Mouse (Mus musculus) gastrocnemius, adult 8-10 months (tissue): ENCODE data around the gene Pih1d1. TPM values are rescaled to one million over a fixed set of nuclear protein-coding genes. Genes with fewer than 3 reads are reported as not detected.
A peak's percentile ranks its signal among the peaks of the same experiment; 100 is the strongest.
"Not testable (repeated sequence)": the region's sequence is repeated elsewhere in the genome, so short reads cannot be mapped to it uniquely, and the experiment has no call there.

ENCODE experiments used
- DNase-seq, 2 experiments: peaks; one replicate each; pipeline ENCODE4 v3.0.0; 2022; ENCODE audit warnings: low spot score in 2 of 2
- total RNA-seq, 4 experiments: library from RNA; stranded (reverse); gene quantifications; 2 replicates each; pipeline ENCODE4 v1.2.4; 2022

Pih1d1 gene
- 10 to 100 TPM; 34.6 to 42.1 (median 38.3) TPM for total RNA-seq

GRCm38 (mm10) chr7:45154096-45154992 is at the start of gene Pih1d1, which contains the start of gene Aldh16a1:
Pih1d1 (plus strand) TSS chr7:45154303.
Aldh16a1 (minus strand) TSS chr7:45154584.
- peak; percentile 97 for DNase-seq

DNA sequence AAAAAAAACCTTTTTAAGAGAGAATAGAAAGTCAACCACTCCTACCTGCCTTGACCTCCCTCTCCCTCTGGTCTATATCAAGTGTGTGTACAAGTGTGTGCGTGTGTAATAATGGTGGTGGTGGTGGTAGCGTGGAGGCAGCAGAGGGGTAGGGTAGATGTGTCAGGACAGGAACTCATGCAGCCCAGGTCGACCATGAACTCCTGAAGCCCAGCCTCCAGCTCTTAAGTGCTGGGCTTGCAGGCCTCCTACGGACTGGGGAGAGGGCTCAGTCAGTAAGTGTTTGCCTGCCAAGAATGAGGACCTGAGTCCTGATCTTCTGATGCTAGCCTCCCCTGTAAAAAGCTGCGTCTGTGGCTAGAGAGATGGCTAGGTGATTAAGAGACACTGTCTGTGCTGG is 49.2 kb upstream of the Pih1d1 start:
- DNase-seq = no peak

DNA sequence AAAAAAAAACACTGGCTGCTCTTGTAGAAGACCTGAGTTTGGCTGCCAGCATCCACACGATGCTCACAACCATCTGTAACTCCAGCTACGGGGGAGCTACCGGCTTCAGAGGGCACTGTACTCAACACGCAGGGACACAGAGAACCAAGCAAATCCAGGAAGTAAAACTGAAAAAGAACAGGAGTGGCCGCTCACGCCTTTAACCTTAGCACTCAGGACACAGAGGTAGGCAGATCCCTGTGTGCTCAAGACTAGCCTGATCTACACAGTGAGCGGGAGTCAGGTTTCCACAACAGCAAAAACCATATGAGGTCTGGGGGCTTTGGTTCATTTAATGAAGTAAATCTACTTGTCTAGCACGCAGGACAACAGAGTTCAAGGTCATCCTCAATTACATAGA is 48.6 kb upstream of the Pih1d1 start:
- no peak for DNase-seq

DNA sequence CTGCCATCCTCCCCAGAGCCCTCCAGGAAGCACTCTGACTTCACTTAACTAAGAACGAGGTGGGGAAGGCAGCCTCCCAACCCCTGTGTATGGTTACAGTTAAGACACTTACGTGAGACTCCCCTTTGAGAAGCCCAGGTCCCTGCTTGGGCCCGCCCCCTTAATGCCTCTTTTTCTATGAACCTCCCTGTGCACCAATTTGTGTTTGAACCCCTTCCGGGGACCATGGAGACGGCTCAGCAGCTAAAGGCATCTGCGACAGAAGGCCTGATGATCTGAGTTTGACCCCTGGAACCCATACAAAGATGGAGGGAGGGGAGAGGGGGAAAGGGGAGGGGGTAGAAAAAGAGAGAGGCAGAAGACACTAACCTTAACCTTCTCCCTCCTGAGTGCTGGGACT is 47.7 kb upstream of the Pih1d1 start:
- DNase-seq = no peak

- no peak for DNase-seq
Measured at GRCm38 (mm10) chr7:45107052-45107645, 47.0 kb upstream of the Pih1d1 start.

GRCm38 (mm10) chr7:45110089-45110488 is 44.0 kb upstream of the Pih1d1 start:
- DNase-seq = not testable (repeated sequence)

DNA sequence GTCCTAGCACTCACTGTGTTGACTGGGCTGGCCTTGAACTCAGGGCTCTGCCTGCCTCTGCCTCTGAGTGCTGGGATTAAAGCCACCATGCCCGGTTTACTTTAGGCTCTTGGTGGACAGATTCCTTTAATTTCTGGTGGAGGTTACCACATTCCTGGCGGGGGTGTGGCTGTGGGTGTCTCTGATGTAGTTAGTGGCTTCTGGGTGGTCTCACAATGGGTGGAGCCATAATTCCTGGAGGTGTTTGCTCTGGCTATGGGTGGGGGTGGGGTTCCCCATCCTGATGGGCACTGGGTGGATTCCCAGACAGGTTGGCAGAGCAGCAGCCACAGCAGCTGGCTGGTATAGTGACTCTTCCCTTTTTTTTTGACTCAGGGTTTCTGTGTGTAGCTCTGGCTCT is 42.2 kb upstream of the Pih1d1 start:
- no peak for DNase-seq

GRCm38 (mm10) chr7:45112529-45112928 is 41.6 kb upstream of the Pih1d1 start:
- no peak for DNase-seq

GRCm38 (mm10) chr7:45113476-45113875 is 40.6 kb upstream of the Pih1d1 start:
- no peak for DNase-seq

DNA sequence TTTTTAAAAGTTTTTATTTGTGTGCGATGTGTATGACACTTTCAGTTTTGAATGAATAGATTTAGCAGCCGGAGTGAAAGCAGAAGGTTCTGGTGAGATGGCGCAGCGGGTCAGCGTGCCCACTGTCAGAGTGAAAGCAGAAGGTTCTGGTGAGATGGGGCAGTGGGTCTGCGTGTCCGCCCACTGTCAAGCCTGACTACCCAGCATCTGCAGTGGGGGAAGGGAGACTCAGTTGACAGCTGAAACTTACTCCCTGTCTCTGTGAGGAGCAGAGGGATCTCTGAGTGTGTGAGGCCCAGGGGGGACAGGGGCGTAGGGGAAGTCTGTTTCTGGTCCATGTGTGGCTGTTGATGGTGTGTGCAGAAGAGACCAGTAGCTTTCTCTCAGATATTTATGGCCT is 36.5 kb upstream of the Pih1d1 start:
- no peak for DNase-seq

DNA sequence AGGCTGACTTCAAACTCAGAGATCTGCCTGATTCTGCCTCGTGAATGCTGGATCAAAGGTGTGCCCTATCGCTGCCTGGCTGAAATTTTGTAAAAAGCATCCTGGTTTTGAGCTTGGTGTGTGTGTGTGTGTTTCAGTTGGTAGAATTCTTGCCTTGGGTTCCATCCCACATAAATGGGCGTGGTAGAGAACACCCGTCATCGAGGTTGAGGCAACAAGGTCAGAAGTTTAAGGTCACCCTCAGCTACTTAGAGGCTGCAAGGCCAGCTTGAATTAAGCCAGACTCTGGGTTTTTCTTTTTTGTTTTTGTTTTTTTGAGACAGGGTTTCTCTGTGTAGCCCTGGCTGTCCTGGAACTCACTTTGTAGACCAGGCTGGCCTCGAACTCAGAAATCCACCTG is 35.8 kb upstream of the Pih1d1 start:
- DNase-seq = no peak

DNA sequence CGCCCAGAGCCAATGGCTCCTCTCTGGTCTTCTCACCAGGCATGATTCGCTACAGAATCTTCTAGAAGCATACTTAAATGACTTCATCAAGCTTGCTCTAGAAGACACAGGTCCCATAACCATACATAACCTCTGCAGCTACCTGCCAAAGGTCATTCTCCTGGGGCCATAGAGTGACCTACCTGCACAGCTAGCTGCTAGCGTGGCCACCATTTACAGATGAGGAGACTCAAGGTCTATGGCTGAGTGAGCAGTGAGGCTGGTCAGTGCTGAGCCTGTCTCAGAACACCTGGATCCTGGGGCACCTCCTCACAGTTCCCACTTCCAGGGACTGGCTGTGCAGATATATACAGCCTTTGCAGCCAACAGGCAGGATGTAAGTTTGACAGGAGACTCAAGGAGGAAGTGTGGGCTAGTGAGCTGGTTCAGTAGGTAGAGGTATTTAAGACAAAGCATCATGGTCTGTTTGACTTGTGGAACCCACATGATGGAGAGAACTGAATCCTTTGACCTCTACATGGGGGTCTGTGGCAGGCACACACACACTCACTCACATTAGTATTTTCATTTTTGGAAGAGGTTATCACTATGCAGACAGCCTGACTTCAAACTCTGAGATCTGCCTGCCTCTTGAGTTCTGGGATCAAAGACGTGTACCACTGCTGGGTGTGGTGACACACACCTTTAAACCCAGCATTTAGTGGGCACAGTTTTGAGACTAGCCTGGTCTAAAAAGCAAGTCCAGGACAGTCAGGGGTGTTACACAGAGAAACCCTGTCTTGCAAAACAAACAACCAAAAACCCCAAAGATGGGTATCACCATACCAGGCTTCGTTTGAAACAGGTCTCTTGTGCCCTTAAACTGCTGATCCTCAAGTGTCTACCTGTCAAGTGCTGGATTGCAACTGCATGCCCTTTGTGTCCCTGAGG is 34.1 kb upstream of the Pih1d1 start:
- no peak for DNase-seq

- no peak for DNase-seq
Measured at GRCm38 (mm10) chr7:45121404-45121803, 32.7 kb upstream of the Pih1d1 start.

GRCm38 (mm10) chr7:45121966-45122365 is 32.1 kb upstream of the Pih1d1 start:
- no peak for DNase-seq

- no peak for DNase-seq
Measured at GRCm38 (mm10) chr7:45122561-45123185, 31.4 kb upstream of the Pih1d1 start.

DNA sequence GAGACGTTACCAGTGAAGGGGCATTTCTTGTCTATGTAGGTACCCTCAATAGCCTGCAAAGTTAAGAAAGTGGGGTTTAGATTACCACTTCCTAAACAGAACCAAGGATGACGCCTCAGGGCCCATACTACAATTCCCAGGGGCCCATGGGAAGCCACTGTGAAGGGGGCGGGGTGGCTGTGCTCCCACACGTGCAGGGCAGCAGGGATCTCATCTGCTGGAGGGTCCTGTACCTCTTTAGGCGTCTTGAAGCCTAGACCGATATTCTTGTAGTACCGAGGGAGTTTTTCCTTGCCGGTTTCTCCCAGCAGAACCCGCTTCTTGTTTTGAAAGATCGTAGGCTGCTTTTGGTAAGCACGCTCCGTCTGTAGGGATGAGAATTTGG is 30.9 kb upstream of the Pih1d1 start:
- DNase-seq = no peak

GRCm38 (mm10) chr7:45124224-45125143 is 29.6 kb upstream of the Pih1d1 start, which contains the start of gene Rps11:
Rps11 (minus strand) TSS chr7:45124439.
- peak; percentile 97 to 99 for DNase-seq

GRCm38 (mm10) chr7:45125144-45125600 is 28.9 kb upstream of the Pih1d1 start:
- no peak for DNase-seq

DNA sequence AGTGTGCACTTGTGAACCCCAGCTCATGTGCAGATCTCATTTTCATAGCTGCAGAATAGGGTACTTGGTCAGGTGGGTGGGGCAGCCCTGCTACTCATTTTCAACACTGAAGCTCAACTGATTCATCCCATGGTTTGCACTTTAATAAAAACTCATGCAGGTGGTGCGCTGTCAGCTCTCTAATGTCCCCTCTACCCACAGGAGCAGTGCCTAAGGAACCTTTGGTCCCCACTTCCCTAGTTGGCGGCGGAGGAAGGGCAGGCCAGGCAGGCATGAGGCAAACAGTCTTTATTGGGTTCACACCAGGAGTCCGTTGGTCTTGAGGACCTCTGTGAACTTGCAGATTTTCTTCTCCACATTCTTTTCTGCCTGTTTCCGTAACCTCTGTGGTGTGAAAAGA is 28.5 kb upstream of the Pih1d1 start:
- not testable (repeated sequence) for DNase-seq
